Mouse (Mus musculus) liver, postnatal 0 days (tissue): ENCODE data around the gene Gm14137. TPM values are rescaled to one million over a fixed set of nuclear protein-coding genes. Genes with fewer than 3 reads are reported as not detected.
A peak's percentile ranks its signal among the peaks of the same experiment; 100 is the strongest.

ENCODE experiments used
- ATAC-seq: fragments of 200-750 bp; cut with Nextera tagmentation; 2 replicates; pipeline ENCODE4 v1.8.0; 2017; ENCODE audit warnings: mild to moderate bottlenecking, moderate library complexity
- DNase-seq: peaks from one replicate; pipeline ENCODE4 v3.0.0-alpha.2; 2016
- H3K27ac ChIP-seq: fragments of 300-500 bp; sonication (generic); 2 replicates; pipeline ENCODE4 v1.5.1; 2014; ENCODE audit warnings: antibody characterized with exemption, moderate library complexity, mild to moderate bottlenecking, low read depth
- H3K27me3 ChIP-seq: fragments of 300-500 bp; sonication (generic); 2 replicates; pipeline ENCODE4 v1.6.1; 2014; ENCODE audit warnings: low read length, control low read depth, mixed read lengths; ENCODE audit not compliant: insufficient read depth
- H3K36me3 ChIP-seq: fragments of 300-500 bp; sonication (generic); replicated peaks from 2 replicates; pipeline ENCODE4 v1.6.1; 2014; ENCODE audit warnings: mild to moderate bottlenecking, control low read depth, low read length, moderate library complexity, mixed read lengths; ENCODE audit not compliant: insufficient read depth
- H3K4me1 ChIP-seq: fragments of 300-500 bp; sonication (generic); 2 replicates; pipeline ENCODE4 v1.6.1; 2014; ENCODE audit warnings: antibody characterized with exemption, mild to moderate bottlenecking, control low read depth; ENCODE audit not compliant: insufficient read depth
- H3K4me2 ChIP-seq: fragments of 300-500 bp; sonication (generic); 2 replicates; pipeline ENCODE4 v1.6.1; 2014; ENCODE audit warnings: low read depth, mild to moderate bottlenecking, low read length, moderate library complexity, mixed read lengths
- H3K4me3 ChIP-seq: fragments of 300-500 bp; sonication (generic); 2 replicates; pipeline ENCODE4 v1.5.1; 2014; ENCODE audit warnings: low read depth, low read length
- H3K9ac ChIP-seq: fragments of 300-500 bp; sonication (generic); replicated peaks from 2 replicates; pipeline ENCODE4 v1.6.1; 2014; ENCODE audit warnings: mild to moderate bottlenecking, moderate library complexity
- H3K9me3 ChIP-seq: fragments of 300-500 bp; sonication (generic); 2 replicates; pipeline ENCODE4 v1.6.1; 2016; ENCODE audit warnings: mild to moderate bottlenecking, control low read depth, low read length, mixed read lengths
- CTCF ChIP-seq: sonication (generic); IDR thresholded peaks from 2 replicates; pipeline ENCODE4 v1.5.1; 2016; ENCODE audit warnings: antibody characterized with exemption, low read depth
- EP300 ChIP-seq: IDR thresholded peaks from 2 replicates; pipeline ENCODE4 v1.6.1; 2016; ENCODE audit warnings: antibody characterized with exemption, low read depth, mild to moderate bottlenecking
- WGBS: fragments of 180-500 bp; shearing (Covaris S2); extraction: QIAGEN DNeasy Blood & Tissue Kit; methylation state at CpG from one replicate; pipeline ENCODE4 v1.1.7; 2014; ENCODE audit not compliant: insufficient replicate concordance; 5-methylcytosine and 5-hydroxymethylcytosine counted together
- polyA plus RNA-seq: library from polyadenylated mRNA; unstranded; fragments of >200 nt; fragmentation: Nextera tagmentation; extraction: Ambion mirVana; gene quantifications from 2 replicates; pipeline ENCODE4 v1.2.1, GENCODE M21; 2015

Gene Gm14137
- polyA plus RNA-seq, 1 experiment from 2014 or later, result 0.08 TPM

GRCm38 (mm10) chr2:119207961-119208343 lies 33.6 kb downstream of the Gm14137 start:
- peak; percentile 15 for DNase-seq
- peak overlapping the region; percentile 92 for H3K27ac ChIP-seq
- no peaks in the 10 kb centered on the region for H3K9me3 ChIP-seq
- peaks cover 14% of the 10 kb centered on the region for H3K4me1 ChIP-seq
- H3K9ac ChIP-seq, result peak overlapping the region; percentile 75
- TF ChIP-seq EP300 (no peak), CTCF (no peak)
- no peak for ATAC-seq
- no peaks in the 10 kb centered on the region for H3K27me3 ChIP-seq
- peak overlapping the region; percentile 72 for H3K4me2 ChIP-seq
- H3K36me3 ChIP-seq, result peaks cover 22% of the 10 kb centered on the region
- 14% methylated on average over 6 of the region's 6 CpGs for WGBS
- H3K4me3 ChIP-seq, result peak overlapping the region; percentile 89

GRCm38 (mm10) chr2:119208344-119209175 lies 34.3 kb downstream of the Gm14137 start, which contains the start of the genes Zfyve19 and Dnajc17:
Gene Zfyve19, plus strand, starts transcription at chr2:119208617.
Gene Dnajc17, minus strand, starts transcription at chr2:119208795.
- TF ChIP-seq EP300, result no peak
- TF ChIP-seq CTCF, result no peak
- H3K9me3 ChIP-seq, result no peaks in the 10 kb centered on the region
- WGBS, result under 1% methylated on average over 51 of the region's 51 CpGs

GRCm38 (mm10) chr2:119209176-119209507 lies 34.8 kb downstream of the Gm14137 start:
- ATAC-seq (no peak), DNase-seq (no peak)
- Histone ChIP-seq H3K9me3 (no peaks in the 10 kb centered on the region), H3K4me1 (peaks cover 14% of the 10 kb centered on the region), H3K27me3 (no peaks in the 10 kb centered on the region), H3K9ac (peak overlapping the region; percentile 75), H3K27ac (peak overlapping the region; percentile 69; the same call in 1 of the 2 replicates), H3K36me3 (peaks cover 22% of the 10 kb centered on the region), H3K4me3 (peak overlapping the region; percentile 89), H3K4me2 (peak overlapping the region; percentile 93)
- 0% methylated on average over 13 of the region's 13 CpGs for WGBS
- TF ChIP-seq CTCF, result no peak
- no peak for TF ChIP-seq EP300

More at GRCm38 (mm10) chr2:119208344-119209175, 34.3 kb downstream of the Gm14137 start, which contains the start of the genes Zfyve19 and Dnajc17:
- Histone ChIP-seq H3K27me3 (no peaks in the 10 kb centered on the region), H3K36me3 (peaks cover 22% of the 10 kb centered on the region), H3K27ac (peak within 1 kb of the TSS; percentile 92), H3K4me1 (peaks cover 14% of the 10 kb centered on the region), H3K9ac (peak within 1 kb of the TSS; percentile 75), H3K4me3 (peak within 1 kb of the TSS; percentile 89), H3K4me2 (peak within 1 kb of the TSS; percentile 93)
- ATAC-seq (peak; percentile 96), DNase-seq (peak; percentile 96)

Other genes starting within 250 kb of the Gm14137 start
- 4.0 and 4.5 TPM in 2 replicates for gene Chst14, start 248.0 kb upstream of the Gm14137 start, polyA plus RNA-seq
- gene Ccdc32, start 145.1 kb upstream of the Gm14137 start, polyA plus RNA-seq, result 12.2 and 12.8 TPM in 2 replicates
- gene Rpusd2, start 139.7 kb upstream of the Gm14137 start, polyA plus RNA-seq, result 1.3 and 2.1 TPM in 2 replicates
- gene Knl1, start 127.4 kb upstream of the Gm14137 start, polyA plus RNA-seq, result 34.0 and 35.2 TPM in 2 replicates
- 11.2 and 13.0 TPM in 2 replicates for gene Rad51, start 61.7 kb upstream of the Gm14137 start, polyA plus RNA-seq
- 37.0 and 39.0 TPM in 2 replicates for gene Rmdn3, start 17.5 kb upstream of the Gm14137 start, polyA plus RNA-seq
- gene Gchfr, start 6.7 kb upstream of the Gm14137 start, polyA plus RNA-seq, result 263 and 271 TPM in 2 replicates
- 15.5 and 18.4 TPM in 2 replicates for gene Zfyve19, start 34.1 kb downstream of the Gm14137 start, polyA plus RNA-seq
- 4.3 and 4.6 TPM in 2 replicates for gene Dnajc17, start 34.3 kb downstream of the Gm14137 start, polyA plus RNA-seq
- not detected in 2 replicates for gene Ppp1r14d, start 55.4 kb downstream of the Gm14137 start, polyA plus RNA-seq
- 0.44 and 0.60 TPM in 2 replicates for gene Spint1, start 62.9 kb downstream of the Gm14137 start, polyA plus RNA-seq
- not detected in 2 replicates for gene Rhov, start 96.8 kb downstream of the Gm14137 start, polyA plus RNA-seq
- gene Vps18, start 114.2 kb downstream of the Gm14137 start, polyA plus RNA-seq, result 4.7 TPM in 2 replicates
- 1.8 and 1.9 TPM in 2 replicates for gene Dll4, start 151.3 kb downstream of the Gm14137 start, polyA plus RNA-seq
- 0.35 and 0.36 TPM in 2 replicates for gene Chac1, start 176.7 kb downstream of the Gm14137 start, polyA plus RNA-seq